Mouse (Mus musculus) adrenal gland, postnatal 36 days (tissue): Measurements from ENCODE around the gene Tctn3. TPM values are rescaled to one million over a fixed set of nuclear protein-coding genes. Genes with fewer than 3 reads are reported as not detected.
"Not testable (repeated sequence)": the region's sequence is repeated elsewhere in the genome, so short reads cannot be mapped to it uniquely, and the experiment has no call there.

ENCODE experiments used
- DNase-seq, 2 experiments: peaks; one replicate each; pipeline ENCODE4 v3.0.0; 2021; ENCODE audit warnings: mixed read lengths in 1 of 2
- total RNA-seq, 2 experiments: library from RNA; stranded (reverse); gene quantifications; 2 replicates each; pipeline ENCODE4 v1.2.3; 2021

Tctn3 gene
- total RNA-seq, 2 experiments from 2014 or later, result 5.1 to 5.5 TPM

- no peak for DNase-seq
These were observed 13.9 kb upstream of the Tctn3 start for GRCm38 (mm10) chr19:40625935-40626334.

GRCm38 (mm10) chr19:40621616-40622015, 9.6 kb upstream of the Tctn3 start:
- DNase-seq, result not testable (repeated sequence)

DNA sequence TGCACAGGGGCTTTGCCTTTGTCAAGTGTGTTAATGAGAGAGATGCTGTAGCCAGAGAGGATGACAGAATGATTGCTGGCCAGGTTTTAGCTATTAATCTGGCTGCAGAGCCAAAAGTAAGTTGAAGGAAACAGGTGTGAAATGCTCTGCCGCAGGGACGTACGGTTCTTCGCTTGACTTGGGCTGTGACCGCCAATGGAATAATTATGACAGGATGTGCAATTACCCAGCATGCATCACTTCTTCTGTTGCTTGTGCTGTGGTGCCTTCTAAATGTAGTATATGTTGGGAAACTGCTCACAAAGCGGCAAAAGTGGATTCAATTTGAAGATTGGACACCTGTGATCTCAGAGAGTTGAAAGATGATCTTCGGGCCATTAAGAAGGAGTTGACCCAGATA, 4.0 kb upstream of the Tctn3 start:
- no peak for DNase-seq

GRCm38 (mm10) chr19:40614811-40615210, 2.8 kb upstream of the Tctn3 start:
- no peak for DNase-seq

GRCm38 (mm10) chr19:40607676-40608075, 4.4 kb downstream of the Tctn3 start:
- DNase-seq, result no peak

GRCm38 (mm10) chr19:40605189-40605588, 6.8 kb downstream of the Tctn3 start:
- DNase-seq, result no peak

DNA sequence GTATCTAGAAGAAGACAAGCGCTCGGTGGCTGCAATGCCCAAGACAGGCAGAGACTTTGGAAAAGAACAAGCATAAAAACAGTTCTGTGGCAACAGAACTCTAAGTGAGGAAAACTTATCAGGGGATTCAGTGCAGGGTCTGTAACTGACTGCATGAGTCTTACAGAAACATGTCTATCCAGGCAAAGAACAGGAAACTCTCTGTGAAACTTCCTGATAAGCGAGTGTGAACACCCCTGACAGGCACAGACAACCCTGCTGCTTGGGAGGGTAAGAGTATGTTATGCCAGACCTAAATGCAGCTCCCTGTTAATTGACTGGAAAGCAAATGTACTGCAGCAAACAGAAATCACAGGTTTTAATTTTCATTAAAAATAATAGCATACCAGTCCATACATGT, 10.2 kb downstream of the Tctn3 start:
- no peak for DNase-seq

DNA sequence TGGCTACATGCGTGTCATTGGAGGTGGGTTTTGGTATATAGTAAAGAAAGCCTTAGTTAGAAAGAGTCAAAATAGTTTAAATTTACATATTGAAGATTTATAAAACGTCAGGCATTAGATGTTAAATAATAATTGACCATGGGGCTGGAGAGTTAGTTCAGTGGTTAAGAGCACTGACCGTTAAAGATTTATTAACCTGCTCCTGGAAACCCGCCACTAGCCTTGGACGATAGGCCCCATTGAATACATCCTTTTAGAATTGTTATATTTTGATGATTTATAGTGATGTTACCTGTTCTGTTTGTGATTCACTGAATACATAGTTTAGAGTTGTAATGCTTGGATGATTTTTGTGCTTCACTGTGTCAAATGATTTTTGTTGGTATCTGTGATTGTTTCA, 11.2 kb downstream of the Tctn3 start:
- peak; percentile 11 to 31 for DNase-seq

DNA sequence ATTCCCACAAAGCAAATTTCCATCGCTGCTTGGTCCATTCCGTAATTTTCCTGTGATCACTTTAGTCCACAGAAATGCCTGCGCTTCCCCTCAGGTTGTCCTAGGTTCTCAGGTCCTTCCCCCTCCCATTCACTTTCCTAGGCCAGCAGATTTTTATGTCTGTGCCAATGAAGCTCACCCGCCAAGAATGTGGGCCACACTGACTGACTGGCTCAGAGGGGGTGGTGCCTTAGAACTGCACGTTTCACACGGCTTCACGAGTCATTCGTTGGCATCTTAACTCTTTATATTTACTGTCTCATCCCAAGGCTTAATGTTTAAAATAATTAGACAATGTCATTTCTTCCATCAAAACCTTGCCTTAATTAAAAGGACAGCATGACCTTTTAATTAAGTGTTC, 16.2 kb downstream of the Tctn3 start:
- DNase-seq, result peak; percentile 14 to 28

GRCm38 (mm10) chr19:40595231-40595630, 16.8 kb downstream of the Tctn3 start:
- peak; percentile 9 to 10 for DNase-seq

DNA sequence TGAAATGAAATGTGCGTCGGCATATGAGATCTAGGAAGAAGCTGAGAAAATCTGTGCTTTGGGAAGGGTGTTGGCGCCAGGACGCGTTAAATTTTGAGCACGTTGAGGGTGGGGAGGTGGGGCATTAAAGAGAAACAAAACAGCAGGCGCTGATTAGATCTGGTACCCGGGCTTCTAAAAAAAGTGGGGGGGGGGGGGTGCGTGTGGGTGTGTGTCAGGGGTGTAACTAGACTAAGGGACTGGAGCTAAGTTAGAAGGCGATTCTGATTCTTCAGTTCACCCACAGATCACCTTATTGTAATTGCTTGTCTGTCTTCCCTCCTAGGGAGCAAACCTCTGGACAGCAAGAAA, 22.5 kb downstream of the Tctn3 start:
- no peak for DNase-seq

DNA sequence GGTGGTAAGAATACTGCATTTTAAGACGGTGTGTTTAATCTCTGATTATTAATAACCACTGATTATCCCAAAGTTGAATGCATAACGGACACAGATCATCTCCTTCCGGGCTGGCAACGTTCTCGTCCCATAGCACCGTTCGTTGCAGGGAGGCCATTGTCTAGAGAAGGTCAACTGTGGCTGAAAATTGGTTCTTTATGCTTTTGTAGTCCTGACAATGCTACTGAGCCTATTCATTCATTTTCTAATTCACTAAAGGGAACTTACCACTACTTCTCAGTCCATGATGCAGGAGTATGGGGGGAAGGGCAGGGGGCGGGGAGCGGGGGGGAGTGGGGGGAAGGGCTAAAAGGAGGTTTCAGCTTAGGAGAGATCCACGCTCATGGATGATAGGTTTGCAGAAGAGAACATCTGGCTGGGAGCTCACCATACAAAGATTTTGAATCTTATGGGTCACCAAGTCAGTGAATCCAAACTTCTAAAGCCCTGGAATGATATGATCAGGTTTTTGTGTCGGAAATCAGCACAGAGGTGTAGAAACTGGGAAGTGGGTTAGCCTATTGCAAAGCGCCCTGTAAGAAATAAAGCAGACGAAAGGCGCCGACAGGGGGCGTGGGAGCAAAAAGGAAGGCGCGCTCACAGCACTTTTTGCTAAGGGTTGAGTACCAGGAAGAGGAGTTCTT, 23.0 kb downstream of the Tctn3 start:
- peak; percentile 90 to 93 for DNase-seq

DNA sequence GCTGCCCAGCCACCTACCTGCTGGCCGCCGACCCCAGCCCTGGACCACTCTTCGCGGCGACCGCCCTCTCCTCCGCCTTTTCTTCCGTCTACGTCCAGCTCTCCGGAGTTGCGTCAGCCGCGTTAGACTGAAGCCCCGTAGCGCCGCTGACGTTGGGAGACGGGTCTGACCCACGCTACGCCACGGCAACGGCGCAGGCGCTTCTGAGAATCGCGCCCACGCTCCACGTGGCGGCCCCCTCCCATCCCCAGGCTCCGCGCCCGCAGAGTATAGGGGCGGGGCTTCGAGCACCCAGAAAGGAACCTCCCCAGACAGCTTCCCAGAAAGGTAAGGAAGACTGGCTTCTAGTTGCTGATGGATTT, 23.8 kb downstream of the Tctn3 start, which contains the start of gene Aldh18a1:
TSS of gene Aldh18a1 (minus strand) at position 171 of the 362 bp plus-strand sequence.
- peak; percentile 95 to 96 for DNase-seq

DNA sequence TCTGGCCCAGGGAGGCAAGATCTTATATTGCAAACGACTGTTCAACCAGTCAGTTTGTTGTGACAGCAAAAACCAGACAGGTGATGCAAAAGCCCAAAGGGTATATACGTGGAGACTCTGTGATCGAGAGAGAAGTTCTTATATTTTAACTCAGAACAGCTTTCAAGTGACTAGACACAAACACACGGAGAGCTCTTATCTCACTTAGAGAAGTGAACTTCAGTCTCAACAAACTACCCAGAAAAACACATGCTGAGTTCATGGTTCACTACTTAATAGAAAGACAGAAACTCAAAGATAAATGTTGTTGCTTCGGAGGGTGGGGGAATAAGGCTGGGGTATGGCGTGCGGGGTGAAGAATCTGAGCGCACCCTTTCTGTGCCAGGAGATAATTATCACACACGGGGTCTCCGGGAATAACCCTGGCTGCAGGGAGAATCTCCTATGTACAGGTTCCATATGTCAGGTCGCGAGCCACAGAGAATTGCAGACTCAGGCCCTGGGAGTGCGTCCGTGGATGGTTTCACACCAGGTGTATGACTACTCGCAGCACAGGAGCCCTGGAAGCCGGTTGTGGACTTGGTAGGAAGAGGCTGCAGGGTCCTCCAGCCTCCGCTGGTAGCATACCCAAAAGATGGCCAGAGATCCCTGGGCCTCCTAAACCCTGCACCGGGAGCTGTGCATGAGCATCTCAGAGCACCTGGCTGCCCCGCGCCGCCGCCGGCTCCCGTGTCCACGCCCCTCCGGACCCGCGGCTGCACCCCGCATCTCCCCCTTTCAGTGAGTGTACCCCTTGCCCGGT, 24.3 kb downstream of the Tctn3 start:
- no peak for DNase-seq

GRCm38 (mm10) chr19:40586908-40587307, 25.1 kb downstream of the Tctn3 start:
- DNase-seq, result no peak

- DNase-seq, result peak in 1 of 2 experiments; percentile 12
These were observed 30.4 kb downstream of the Tctn3 start for GRCm38 (mm10) chr19:40581662-40582061.

- no peak for DNase-seq
These were observed 31.1 kb downstream of the Tctn3 start for GRCm38 (mm10) chr19:40580902-40581301.

GRCm38 (mm10) chr19:40575438-40575837, 36.6 kb downstream of the Tctn3 start:
- no peak for DNase-seq

- DNase-seq, result peak; percentile 79 to 84
These were observed 41.3 kb downstream of the Tctn3 start for GRCm38 (mm10) chr19:40570726-40571125.

- DNase-seq, result no peak
These were observed 44.4 kb downstream of the Tctn3 start for GRCm38 (mm10) chr19:40567616-40568015.

GRCm38 (mm10) chr19:40563880-40564645, 48.0 kb downstream of the Tctn3 start:
- no peak for DNase-seq

DNA sequence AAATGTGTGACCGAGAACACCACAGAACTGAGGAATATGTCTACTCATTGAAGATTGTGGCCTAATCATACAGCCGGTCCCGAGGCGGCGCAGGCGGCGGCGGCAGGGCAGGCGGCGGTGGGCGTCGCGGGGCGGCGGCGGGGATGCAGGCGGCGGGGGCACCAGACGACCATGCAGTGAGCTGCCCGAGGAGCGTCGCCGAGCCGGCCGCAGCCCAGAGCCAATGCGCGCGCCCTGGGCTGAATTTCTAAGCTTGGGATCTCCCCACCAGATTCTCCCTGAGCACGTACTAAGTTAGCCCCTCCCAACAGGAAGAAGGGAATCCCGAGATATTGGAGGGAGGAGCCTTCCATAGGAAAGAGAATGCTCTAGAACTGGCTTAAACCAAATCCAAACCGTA, 50.5 kb downstream of the Tctn3 start:
- not testable (repeated sequence) for DNase-seq

DNA sequence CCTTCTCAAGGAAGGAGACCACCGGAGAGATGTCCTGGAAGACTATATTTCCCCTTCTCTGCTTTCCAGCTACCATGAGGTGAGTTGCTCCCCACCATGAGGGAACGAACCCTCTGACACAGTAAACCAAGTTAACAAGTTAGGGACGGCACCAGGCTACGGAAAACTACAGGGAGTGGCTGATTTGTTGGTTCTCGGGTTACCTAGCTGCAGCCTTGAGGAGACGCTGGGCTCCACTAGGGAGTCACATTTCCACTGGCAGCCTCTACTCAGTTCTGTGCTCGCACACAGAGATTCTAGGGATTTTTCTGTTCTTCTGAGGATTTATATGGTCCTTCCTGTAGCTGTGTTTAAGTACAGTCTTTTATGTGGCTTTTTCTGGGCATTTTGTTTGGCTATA, 56.0 kb downstream of the Tctn3 start:
- no peak for DNase-seq
